Mouse (Mus musculus) frontal cortex, postnatal 10 days (tissue): ENCODE measurements around the gene Ccng2.

Experiments
- DNase-seq, 2 experiments: peaks; one replicate each; pipeline ENCODE4 v3.0.0; 2022; ENCODE audit warnings: low spot score in 2 of 2, mixed read lengths in 1 of 2

Gene Ccng2

DNA sequence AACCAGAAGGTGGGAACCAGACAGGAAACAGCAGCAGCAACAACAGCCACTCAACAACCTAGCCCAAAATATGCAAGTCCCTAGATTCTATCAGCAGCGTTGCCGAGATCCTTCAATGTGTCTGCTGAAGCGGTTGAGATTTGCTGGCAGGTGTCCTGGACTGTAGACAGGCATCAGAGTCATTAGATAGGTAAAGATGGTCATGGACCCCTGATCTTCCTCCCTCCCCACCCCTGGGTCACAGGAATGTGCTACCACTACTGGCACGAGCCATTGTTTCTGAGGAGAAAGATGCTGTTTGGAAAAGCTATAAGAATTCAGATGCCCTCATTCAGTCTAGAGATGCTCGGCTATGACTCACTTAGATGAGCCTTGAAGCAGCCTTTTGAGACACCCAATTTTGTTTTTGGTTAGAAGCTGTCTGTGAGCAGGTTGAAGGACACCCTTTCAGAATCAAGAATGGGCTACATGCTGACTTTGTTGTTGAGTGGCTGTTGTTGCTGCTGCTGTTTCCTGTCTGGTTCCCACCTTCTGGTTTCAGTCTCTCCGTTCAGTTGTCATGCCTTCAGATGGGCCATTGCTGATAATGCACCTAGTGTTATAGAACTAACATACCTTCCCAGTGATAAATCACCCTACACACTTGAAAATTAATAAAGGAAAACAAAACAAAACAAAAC lies 3.5 kb upstream of the Ccng2 start:
- no peak for DNase-seq

DNA sequence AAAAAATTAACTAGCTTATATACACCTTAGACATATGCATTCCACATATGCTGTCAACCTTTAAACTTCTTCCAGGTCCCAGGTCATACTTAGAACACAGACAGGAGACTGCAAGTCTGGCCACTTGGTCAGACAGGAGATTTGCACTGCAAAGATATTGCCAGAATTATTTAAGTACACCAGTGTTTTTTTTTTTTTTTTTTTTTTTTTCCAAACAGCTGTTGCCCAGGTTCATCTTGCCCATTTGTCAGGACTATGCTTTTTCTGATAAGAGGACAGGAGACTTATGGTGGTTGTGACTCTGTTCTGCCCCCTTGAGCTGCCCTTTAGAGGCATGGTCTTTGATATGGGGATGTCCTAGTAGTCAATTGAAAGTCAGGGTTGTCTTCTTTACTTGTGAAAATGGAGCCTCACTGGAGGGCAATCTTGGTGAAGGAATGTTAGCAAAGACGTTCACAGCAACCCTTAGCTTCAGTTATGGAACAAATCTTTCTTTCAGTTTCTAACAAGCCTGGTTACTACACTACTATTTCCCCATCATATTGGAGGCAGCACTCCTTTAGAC lies 2.8 kb upstream of the Ccng2 start:
- DNase-seq: no peak

DNA sequence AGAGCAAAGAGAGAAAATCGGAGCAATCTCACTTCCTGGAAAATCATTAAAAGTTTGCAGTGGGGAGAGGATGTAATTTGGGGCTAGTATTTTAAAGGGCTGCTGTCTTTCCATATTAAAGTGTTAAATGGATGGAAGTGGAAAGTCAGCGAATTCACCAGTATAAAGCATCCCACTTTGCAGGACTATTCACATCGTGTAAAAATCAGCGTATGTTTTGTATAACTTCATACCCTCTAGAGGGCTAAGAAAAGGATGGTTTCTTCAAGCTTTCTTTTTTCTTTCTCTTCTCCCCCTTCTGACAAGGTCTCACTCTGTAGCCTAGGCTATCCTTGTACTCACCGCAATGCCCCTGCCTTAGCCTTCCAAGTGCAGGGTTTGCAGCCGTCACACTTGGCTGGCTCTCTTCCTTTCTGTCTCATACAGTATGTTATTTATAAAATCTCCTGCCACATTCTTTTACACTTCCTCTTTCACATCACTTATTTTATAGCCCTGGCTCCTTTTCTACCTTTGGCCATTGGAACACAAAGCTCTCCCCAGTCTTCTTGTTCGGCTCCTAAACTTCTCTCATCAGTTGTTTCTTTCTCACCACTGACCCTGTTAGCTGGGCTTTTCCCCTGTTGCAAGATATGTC lies 1.8 kb upstream of the Ccng2 start:
- DNase-seq: no peak

DNA sequence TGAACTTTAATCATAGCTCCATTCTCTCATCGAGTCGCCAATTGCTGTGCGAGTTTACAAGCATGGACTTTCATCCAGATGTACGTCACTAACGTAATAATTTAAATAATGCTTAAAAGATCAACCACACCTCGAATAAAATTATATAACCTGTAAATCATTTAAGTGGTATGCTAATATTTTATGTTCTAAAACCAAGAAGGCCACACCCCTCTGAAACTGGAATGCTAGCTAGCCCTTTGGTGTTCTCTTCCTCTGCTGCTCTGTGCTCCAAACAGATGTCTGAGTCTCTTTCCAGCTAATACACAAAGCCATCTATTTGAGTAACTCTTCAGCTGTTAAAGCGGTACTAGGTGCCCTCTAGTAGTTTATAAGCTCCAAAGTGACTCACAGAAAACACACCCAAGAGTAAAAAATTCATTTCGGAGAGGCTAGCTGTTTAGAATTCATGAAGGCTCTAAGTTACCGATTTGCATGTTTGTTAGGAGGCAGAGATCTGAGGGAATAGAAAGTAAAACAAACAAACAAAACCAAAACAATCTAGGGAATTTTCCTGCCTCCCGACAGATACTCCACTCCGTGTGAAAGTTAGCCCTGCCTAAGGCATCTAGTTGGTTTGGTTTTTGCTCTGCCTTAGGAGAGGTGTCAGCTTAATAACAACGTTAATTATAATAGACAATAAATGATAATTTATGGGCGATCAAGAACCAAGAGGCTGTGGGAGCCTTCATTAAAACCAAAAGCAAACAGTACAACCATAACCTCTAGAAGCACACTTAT lies 1.1 kb upstream of the Ccng2 start:
- DNase-seq: no peak

- peak; percentile 78 for DNase-seq
These were observed 972 bp downstream of the Ccng2 start for GRCm38 (mm10) chr5:93267851-93268606.

DNA sequence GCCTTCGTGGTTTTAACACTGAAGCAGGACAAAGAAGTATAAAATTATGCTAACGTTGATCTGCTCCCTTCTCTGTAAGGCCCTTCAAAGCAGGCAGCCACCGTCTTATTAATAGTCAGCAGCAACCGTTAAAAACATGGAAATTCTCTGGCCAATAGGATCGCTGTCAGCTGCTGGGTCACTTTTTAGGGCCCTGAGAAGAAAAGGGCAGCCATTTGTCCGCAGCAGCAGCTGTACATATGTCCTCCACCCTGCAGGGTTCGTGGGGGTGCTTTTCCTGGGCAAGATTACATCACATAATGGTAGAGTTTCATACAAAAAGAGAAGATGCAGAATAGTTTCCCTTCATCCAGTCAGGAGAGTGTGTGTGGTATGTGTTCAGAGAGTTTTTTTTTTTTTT lies 3.0 kb downstream of the Ccng2 start:
- DNase-seq: no peak

DNA sequence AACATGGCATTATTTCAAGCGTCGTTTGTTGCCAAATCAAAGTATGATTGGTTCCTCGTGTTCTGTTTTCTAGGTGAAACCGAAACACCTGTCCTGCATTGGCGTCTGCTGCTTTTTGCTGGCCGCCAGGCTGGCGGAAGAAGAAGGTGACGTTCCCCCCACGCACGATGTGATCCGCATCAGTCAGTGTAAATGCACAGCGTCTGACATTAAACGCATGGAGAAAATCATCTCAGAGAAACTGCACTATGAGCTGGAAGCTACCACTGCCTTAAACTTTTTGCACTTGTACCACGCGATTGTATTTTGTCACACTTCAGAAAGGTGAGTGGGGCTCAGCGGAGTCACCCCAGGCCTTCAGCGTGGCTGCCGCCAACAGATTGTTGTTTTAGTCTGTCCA lies 3.7 kb downstream of the Ccng2 start:
- no peak for DNase-seq

- no peak for DNase-seq
These were observed 15.5 kb downstream of the Ccng2 start for GRCm38 (mm10) chr5:93282446-93283107.

DNA sequence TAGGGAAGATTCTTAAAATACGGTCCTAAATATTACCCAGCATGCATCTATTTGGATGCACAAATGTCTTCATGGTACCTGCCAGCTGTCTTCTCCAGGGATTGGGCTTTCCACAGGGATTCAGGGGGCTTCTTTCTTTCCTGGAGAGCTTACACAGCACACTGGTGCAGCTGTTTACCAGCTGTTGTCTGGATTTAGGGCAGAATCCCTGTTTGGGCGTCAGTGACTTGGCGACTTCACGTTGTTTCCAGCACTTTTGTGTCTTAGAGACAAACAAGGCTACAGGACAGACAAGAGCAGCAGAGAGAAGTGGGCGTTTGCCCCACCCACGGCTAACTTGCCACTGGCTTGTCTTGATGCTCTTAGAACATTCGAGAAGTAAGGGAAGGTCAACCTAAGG lies 16.1 kb downstream of the Ccng2 start:
- DNase-seq: no peak

- DNase-seq: no peak
These were observed 21.5 kb downstream of the Ccng2 start for GRCm38 (mm10) chr5:93288553-93288952.

- DNase-seq: no peak
These were observed 23.2 kb downstream of the Ccng2 start for GRCm38 (mm10) chr5:93290282-93290681.

- DNase-seq: no peak
These were observed 29.3 kb downstream of the Ccng2 start for GRCm38 (mm10) chr5:93296341-93296746.

GRCm38 (mm10) chr5:93296754-93297153 lies 29.7 kb downstream of the Ccng2 start:
- DNase-seq: no peak

DNA sequence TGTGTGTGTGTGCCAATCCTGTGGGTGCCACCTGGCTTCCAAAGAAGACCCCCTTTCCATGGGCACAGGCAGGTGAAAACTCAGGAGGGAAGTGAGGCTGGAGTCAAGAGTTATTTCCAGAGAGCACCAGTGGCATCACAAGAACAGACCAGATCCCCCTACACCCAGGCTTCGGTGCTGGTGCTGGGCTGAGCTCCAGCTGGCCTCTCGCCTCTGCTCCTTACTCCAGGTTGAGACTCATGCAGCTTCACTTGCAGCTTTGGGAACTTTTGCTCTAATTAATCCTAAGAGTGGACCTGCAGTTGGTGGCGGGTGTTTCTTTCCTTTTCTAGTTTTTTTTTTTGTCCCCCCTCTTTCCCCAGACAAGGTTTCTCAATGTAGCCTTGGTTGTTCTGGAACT lies 30.3 kb downstream of the Ccng2 start:
- no peak for DNase-seq

DNA sequence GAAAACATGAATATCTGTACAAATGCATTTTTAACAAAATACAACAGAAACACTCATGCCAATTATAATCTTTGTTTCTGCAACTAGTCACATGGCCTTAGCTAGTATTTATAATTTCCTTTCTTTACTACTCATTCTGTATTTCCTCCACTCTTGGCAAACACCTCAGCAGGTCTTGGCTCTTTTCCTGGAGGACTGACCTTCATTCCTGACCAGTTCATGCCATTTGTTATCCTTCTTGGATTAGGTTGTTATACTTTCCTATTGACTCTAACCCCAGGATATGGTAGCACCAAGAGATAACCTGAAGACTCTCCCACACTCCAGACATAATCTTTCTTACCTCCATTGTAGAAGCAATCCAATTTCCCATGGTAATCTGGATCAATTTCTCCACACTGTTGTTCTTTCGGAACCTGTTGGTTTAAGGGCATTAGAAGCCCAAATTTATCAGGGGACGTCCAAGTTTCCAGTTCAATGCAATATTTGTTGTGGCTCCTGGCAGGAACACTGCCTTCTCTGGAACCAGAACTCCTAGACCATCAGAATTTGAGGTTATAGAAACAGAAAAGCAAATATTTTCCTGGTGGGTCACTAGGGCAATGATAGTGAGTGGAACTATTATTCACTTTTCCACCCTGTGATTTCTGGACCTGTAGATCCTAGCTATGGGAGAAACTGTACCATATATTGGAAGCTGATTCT lies 38.2 kb downstream of the Ccng2 start:
- no peak for DNase-seq

GRCm38 (mm10) chr5:93308909-93309308 lies 41.9 kb downstream of the Ccng2 start:
- no peak for DNase-seq

DNA sequence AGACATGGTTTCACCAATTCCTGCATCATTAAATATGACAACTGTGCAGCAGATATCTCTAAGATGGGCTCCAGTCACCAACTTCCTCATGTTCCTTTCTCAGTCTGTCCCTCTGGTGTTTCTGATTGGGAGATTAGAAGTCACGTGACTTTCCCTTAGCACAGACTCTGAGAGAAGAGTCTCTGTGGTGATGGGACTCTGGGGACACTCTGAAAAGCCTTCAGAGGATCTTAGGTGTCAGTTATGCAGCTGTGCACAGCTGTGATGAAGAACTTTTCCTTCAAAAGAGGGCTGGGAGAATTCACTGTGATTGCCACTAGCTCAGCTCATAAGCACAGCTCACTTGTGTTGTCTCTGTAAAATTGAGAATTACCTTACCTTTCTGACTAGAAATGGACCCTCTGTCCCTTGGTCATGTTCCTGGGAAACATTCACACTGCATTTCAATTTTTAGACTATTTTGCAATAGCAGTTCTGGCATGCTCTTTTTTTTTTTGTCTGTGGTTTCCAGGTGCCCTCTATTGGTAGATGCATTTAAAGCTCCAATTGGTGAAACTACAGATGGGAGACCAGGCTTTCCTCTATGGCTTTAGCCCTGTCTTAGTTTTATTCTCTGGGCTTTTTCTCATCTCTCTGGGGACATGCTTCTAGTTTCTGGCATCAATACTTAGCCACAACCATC lies 56.4 kb downstream of the Ccng2 start:
- no peak for DNase-seq
